Mouse (Mus musculus) lung, adult 2 months (tissue): ENCODE measurements around the gene Phf21a.

Experiments used
- CTCF ChIP-seq: fragments of 200-500 bp; IDR thresholded peaks from 2 replicates; pipeline ENCODE4 v1.5.1; 2011; ENCODE audit warnings: mild to moderate bottlenecking, low read length, control low read depth; ENCODE audit not compliant: insufficient read depth
- POLR2A ChIP-seq: fragments of 200-500 bp; IDR thresholded peaks from 2 replicates; pipeline ENCODE4 v1.6.1; 2011; ENCODE audit warnings: low read depth, mild to moderate bottlenecking, control low read depth, low read length, borderline replicate concordance; ENCODE audit errors: extremely low read depth

DNA sequence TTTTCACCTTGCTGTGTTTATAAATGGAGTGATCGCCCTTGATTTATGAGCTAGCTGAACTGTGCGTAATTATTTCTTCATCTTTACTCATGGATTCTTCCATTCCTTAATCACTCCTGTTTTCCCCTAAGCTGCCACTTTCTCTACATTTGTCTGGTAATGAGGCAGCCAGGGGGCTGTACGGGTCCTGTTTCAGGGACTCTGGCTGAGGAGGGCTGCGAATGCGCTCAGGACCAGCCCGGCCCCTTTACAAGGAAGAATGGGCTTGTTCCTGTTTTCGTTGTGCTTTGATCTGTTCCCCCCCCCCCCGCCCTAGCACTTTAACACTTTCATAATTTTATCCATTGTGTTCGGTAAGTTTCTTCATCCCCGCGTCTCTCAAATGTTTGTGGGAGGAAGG, 48.2 kb downstream of the Phf21a start:
- TF ChIP-seq POLR2A (no peak), CTCF (no peak)
